Mouse (Mus musculus) kidney, embryonic 14.5 days (tissue): ENCODE results near the gene Slc9a3r1. TPM values are rescaled to one million over a fixed set of nuclear protein-coding genes. Genes with fewer than 3 reads are reported as not detected.
A peak's percentile ranks its signal among the peaks of the same experiment; 100 is the strongest.

Experiments
- ATAC-seq: fragments of 200-750 bp; cut with Nextera tagmentation; 2 replicates; pipeline ENCODE4 v1.8.0; 2017; ENCODE audit warnings: moderate number of reproducible peaks, mild to moderate bottlenecking, moderate TSS enrichment, moderate library complexity; ENCODE audit not compliant: low FRiP score, low TSS enrichment
- H3K27ac ChIP-seq: fragments of 300-500 bp; sonication (generic); 2 replicates; pipeline ENCODE4 v1.5.1; 2014; ENCODE audit warnings: low read depth, mild to moderate bottlenecking, low read length, moderate library complexity, mixed read lengths
- H3K27me3 ChIP-seq: fragments of 300-500 bp; sonication (generic); 2 replicates; pipeline ENCODE4 v1.6.1; 2014; ENCODE audit warnings: mild to moderate bottlenecking, low read length; ENCODE audit not compliant: control insufficient read depth, insufficient read depth
- H3K36me3 ChIP-seq: fragments of 300-500 bp; sonication (generic); 2 replicates; pipeline ENCODE4 v1.6.1; 2014; ENCODE audit warnings: low read length, mixed read lengths; ENCODE audit not compliant: control insufficient read depth, insufficient read depth
- H3K4me1 ChIP-seq: fragments of 300-500 bp; sonication (generic); 2 replicates; pipeline ENCODE4 v1.6.1; 2014; ENCODE audit warnings: low read length, mixed read lengths; ENCODE audit not compliant: control insufficient read depth, insufficient read depth
- H3K4me2 ChIP-seq: fragments of 300-500 bp; sonication (generic); replicated peaks from 2 replicates; pipeline ENCODE4 v1.6.1; 2014; ENCODE audit warnings: low read depth, mild to moderate bottlenecking, low read length
- H3K4me3 ChIP-seq: fragments of 300-500 bp; sonication (generic); 2 replicates; pipeline ENCODE4 v1.5.1; 2014; ENCODE audit warnings: mild to moderate bottlenecking, low read length
- H3K9ac ChIP-seq: fragments of 300-500 bp; sonication (generic); 2 replicates; pipeline ENCODE4 v1.6.1; 2014; ENCODE audit warnings: low read depth, mild to moderate bottlenecking, low read length, moderate library complexity
- H3K9me3 ChIP-seq: fragments of 300-500 bp; sonication (generic); 2 replicates; pipeline ENCODE4 v1.6.1; 2016; ENCODE audit warnings: low read length; ENCODE audit not compliant: control insufficient read depth
- WGBS: fragments of 180-500 bp; shearing (Covaris S2); extraction: QIAGEN DNeasy Blood & Tissue Kit; methylation state at CpG from one replicate; pipeline ENCODE4 v1.1.7; 2014; 5-methylcytosine and 5-hydroxymethylcytosine counted together
- polyA plus RNA-seq: library from polyadenylated mRNA; unstranded; fragments of >200 nt; fragmentation: Nextera tagmentation; extraction: Ambion mirVana; gene quantifications from 2 replicates; pipeline ENCODE4 v1.2.1, GENCODE M21; 2014

Slc9a3r1 gene
- polyA plus RNA-seq, 1 experiment from 2014 or later: 110 TPM

- H3K27me3 ChIP-seq: peaks cover 3% of the 10 kb centered on the region; the same call in 1 of the 2 replicates
- H3K9me3 ChIP-seq: no peaks in the 10 kb centered on the region
- H3K4me2 ChIP-seq: no peak overlapping the region
- no peak overlapping the region for H3K4me3 ChIP-seq
- no peak for ATAC-seq
- H3K36me3 ChIP-seq: no peaks in the 10 kb centered on the region
- no peak overlapping the region for H3K27ac ChIP-seq
- 90% methylated on average over 4 of the region's 4 CpGs for WGBS
- H3K9ac ChIP-seq: no peak overlapping the region
- peaks cover 47% of the 10 kb centered on the region for H3K4me1 ChIP-seq
These were observed 6.3 kb downstream of the Slc9a3r1 start for GRCm38 (mm10) chr11:115169430-115169829.

- H3K4me1 ChIP-seq: peaks cover 51% of the 10 kb centered on the region
- no peak for ATAC-seq
- no peaks in the 10 kb centered on the region for H3K36me3 ChIP-seq
- H3K27me3 ChIP-seq: no peaks in the 10 kb centered on the region
- no peak overlapping the region for H3K4me2 ChIP-seq
- no peak overlapping the region for H3K27ac ChIP-seq
- no peak overlapping the region for H3K4me3 ChIP-seq
- 32% methylated on average over 8 of the region's 8 CpGs for WGBS
- no peaks in the 10 kb centered on the region for H3K9me3 ChIP-seq
- H3K9ac ChIP-seq: no peak overlapping the region
These were observed 8.0 kb downstream of the Slc9a3r1 start for GRCm38 (mm10) chr11:115171125-115171524.

GRCm38 (mm10) chr11:115172825-115173287, 9.7 kb downstream of the Slc9a3r1 start:
- peak; percentile 21; the same call in 1 of the 2 replicates for ATAC-seq
- H3K9ac ChIP-seq: no peak overlapping the region
- H3K27me3 ChIP-seq: no peaks in the 10 kb centered on the region
- H3K36me3 ChIP-seq: no peaks in the 10 kb centered on the region
- H3K27ac ChIP-seq: no peak overlapping the region; the same call in 1 of the 2 replicates
- no peak overlapping the region for H3K4me2 ChIP-seq
- H3K9me3 ChIP-seq: no peaks in the 10 kb centered on the region
- peaks cover 64% of the 10 kb centered on the region for H3K4me1 ChIP-seq
- no peak overlapping the region for H3K4me3 ChIP-seq
- 43% methylated on average over 4 of the region's 4 CpGs for WGBS

- 0 out of 2 replicates have a peak, but pooled peaks have one; percentile 16 for ATAC-seq
- peak overlapping the region; percentile 43; the same call in 1 of the 2 replicates for H3K27ac ChIP-seq
These were observed 10.6 kb downstream of the Slc9a3r1 start for GRCm38 (mm10) chr11:115173549-115174339.

GRCm38 (mm10) chr11:115176399-115177190, 13.5 kb downstream of the Slc9a3r1 start:
- no peak overlapping the region for H3K4me2 ChIP-seq
- H3K27me3 ChIP-seq: no peaks in the 10 kb centered on the region
- ATAC-seq: 0 out of 2 replicates have a peak, but pooled peaks have one; percentile 20
- no peak overlapping the region for H3K4me3 ChIP-seq
- 53% methylated on average over 24 of the region's 24 CpGs for WGBS
- H3K4me1 ChIP-seq: peaks cover 65% of the 10 kb centered on the region
- H3K9ac ChIP-seq: peak overlapping the region; percentile 5; the same call in 1 of the 2 replicates
- peak overlapping the region; percentile 77; the same call in 1 of the 2 replicates for H3K27ac ChIP-seq
- peaks cover 14% of the 10 kb centered on the region; the same call in 1 of the 2 replicates for H3K36me3 ChIP-seq
- no peaks in the 10 kb centered on the region for H3K9me3 ChIP-seq

More at GRCm38 (mm10) chr11:115173549-115174339, 10.6 kb downstream of the Slc9a3r1 start:
- Histone ChIP-seq H3K4me1 (peaks cover 71% of the 10 kb centered on the region), H3K4me2 (peak overlapping the region; percentile 13), H3K4me3 (no peak overlapping the region), H3K9me3 (no peaks in the 10 kb centered on the region), H3K9ac (peak overlapping the region; percentile 2; the same call in 1 of the 2 replicates), H3K27me3 (no peaks in the 10 kb centered on the region), H3K36me3 (no peaks in the 10 kb centered on the region)
- 18% methylated on average over 16 of the region's 16 CpGs for WGBS

GRCm38 (mm10) chr11:115177559-115178195, 14.5 kb downstream of the Slc9a3r1 start:
- Histone ChIP-seq H3K27me3 (no peaks in the 10 kb centered on the region), H3K9ac (0 out of 2 replicates have a peak overlapping the region, but pooled peaks have one; percentile 5), H3K4me3 (peak overlapping the region; percentile 9; the same call in 1 of the 2 replicates), H3K27ac (peak overlapping the region; percentile 77; the same call in 1 of the 2 replicates), H3K4me2 (peak overlapping the region; percentile 19), H3K36me3 (peaks cover 17% of the 10 kb centered on the region; the same call in 1 of the 2 replicates), H3K9me3 (no peaks in the 10 kb centered on the region), H3K4me1 (peaks cover 56% of the 10 kb centered on the region)
- peak; percentile 45 for ATAC-seq
- WGBS: 16% methylated on average over 10 of the region's 10 CpGs

GRCm38 (mm10) chr11:115178766-115179165, 15.6 kb downstream of the Slc9a3r1 start:
- no peak overlapping the region for H3K27ac ChIP-seq
- H3K4me2 ChIP-seq: no peak overlapping the region
- H3K4me1 ChIP-seq: peaks cover 45% of the 10 kb centered on the region
- no peaks in the 10 kb centered on the region for H3K9me3 ChIP-seq
- no peaks in the 10 kb centered on the region for H3K27me3 ChIP-seq
- 87% methylated on average over 2 of the region's 2 CpGs for WGBS
- ATAC-seq: no peak
- peaks cover 17% of the 10 kb centered on the region; the same call in 1 of the 2 replicates for H3K36me3 ChIP-seq
- H3K9ac ChIP-seq: no peak overlapping the region
- no peak overlapping the region for H3K4me3 ChIP-seq

GRCm38 (mm10) chr11:115179191-115179590, 16.1 kb downstream of the Slc9a3r1 start:
- H3K4me2 ChIP-seq: no peak overlapping the region
- H3K9me3 ChIP-seq: no peaks in the 10 kb centered on the region
- ATAC-seq: no peak
- no peak overlapping the region for H3K27ac ChIP-seq
- no peak overlapping the region for H3K4me3 ChIP-seq
- H3K36me3 ChIP-seq: peaks cover 17% of the 10 kb centered on the region; the same call in 1 of the 2 replicates
- H3K9ac ChIP-seq: no peak overlapping the region
- whole genome bisulfite sequencing: 76% methylated on average over 6 of the region's 6 CpGs
- peaks cover 41% of the 10 kb centered on the region for H3K4me1 ChIP-seq
- no peaks in the 10 kb centered on the region for H3K27me3 ChIP-seq
